Mouse (Mus musculus) embryo, embryonic 10 days (tissue): Measurements from ENCODE around the gene Rps6ka5.

Source experiments
- DNase-seq: peaks from one replicate; pipeline ENCODE4 v3.0.0-alpha.2; 2015; ENCODE audit warnings: low spot score

Rps6ka5 gene

GRCm38 (mm10) chr12:100726651-100727050 is at the start of gene Rps6ka5:
Gene Rps6ka5 (minus strand): TSS chr12:100726983.
- no peak for DNase-seq

DNA sequence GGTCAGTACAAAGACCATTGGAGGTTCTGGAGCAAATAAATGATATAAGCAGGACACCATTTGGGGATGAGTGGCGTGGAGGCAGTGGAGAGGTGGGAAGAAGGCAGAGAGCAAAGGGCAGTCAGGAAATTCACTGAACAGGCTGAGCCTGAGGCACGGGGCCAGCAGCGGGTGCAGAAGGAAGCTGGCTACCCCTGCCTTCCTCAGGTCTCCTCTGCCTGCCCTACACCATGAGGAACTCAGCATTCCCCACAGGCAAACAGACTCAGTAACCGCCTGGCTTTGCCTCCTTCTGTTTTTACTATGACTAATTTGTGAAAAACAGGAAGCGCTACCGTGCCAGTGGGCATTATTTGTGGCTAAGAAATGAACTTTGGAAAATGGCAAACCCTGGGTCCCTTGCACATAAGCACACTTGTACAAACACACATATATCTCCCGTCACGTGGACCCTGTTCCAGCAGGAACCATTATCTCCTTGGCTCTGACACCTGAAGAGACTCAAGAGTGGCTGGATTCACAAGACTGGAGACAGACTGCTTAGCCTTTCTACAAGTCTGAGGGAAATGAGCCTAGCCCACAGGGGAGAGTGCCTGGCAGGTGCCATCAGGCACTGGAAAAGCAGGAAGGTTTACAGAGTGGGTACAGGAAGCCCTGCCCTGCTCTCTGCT is 49.3 kb upstream of the Rps6ka5 start:
- no peak for DNase-seq

DNA sequence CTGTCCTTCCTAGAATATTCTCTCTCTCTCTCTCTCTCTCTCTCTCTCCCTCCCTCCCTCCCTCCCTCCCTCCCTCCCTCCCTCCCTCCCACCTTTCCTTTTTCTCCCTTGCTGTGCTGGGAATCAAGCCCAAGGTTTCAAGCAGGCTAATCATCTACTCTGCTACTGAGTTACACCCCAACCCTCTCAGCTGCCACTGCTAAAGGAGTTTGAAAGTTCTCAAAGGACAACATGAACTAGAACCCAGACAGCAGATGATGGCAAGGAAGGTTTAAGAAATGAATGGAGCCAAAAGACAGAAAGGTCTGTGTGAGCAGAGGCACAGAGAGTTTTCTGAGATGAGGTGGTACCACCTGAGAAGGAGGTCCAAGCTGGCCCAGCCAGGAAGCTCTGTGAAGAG is 48.5 kb upstream of the Rps6ka5 start:
- DNase-seq: no peak

DNA sequence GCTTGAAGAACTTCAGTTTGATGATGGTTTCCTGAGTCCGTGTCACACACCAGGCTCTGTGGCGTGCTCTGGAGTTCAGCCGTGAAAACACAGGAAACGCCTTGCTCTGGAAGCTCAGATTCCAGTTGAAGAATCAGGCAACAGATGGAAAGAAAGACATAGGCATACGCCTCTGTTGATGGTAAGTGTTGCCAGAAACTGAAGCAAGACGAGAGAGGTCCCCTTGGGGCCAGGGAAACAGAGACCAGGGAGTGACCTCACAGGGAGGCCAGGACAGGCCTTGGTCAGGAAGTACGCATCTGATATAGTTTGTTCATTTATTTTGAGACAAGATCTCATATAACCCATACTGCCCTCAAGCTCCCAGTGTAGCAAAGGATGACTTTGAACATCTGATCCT is 48.0 kb upstream of the Rps6ka5 start:
- no peak for DNase-seq

DNA sequence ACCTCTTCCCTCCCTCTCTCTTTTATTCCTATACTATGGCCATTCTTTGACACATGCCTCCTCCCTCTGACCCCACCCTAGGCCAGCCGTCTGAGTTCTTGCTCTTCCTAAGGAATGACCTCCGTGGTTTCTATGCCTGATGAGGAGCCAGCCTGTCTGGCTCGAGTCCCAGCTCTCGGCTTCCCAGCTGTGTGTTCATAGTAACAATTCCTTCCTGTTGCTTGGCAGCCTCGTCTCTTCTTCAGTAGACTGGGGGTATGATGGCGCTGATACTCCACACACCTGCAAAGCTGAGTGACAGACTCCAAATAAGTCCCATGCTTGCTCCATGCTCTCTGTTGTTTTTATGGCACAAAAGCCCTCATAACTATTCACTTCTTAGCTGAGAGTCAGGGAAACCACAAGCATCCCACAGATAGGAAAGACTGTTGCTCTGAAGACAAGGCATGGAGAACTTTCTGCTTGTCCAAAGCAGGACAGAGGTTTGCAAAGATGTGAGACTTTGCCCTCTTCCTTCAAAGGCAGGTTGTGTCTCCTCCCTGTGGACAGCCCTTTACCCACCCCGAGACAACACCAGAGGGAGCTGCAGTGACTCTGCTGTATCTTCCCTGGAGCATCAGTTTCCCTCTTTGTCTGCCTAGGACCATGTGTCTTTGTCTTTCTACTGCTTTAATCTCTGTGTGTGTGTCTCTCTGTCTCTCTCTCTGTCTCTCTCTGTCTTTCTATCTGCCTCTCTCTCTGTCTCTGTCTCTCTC is 45.6 kb upstream of the Rps6ka5 start:
- DNase-seq: no peak

DNA sequence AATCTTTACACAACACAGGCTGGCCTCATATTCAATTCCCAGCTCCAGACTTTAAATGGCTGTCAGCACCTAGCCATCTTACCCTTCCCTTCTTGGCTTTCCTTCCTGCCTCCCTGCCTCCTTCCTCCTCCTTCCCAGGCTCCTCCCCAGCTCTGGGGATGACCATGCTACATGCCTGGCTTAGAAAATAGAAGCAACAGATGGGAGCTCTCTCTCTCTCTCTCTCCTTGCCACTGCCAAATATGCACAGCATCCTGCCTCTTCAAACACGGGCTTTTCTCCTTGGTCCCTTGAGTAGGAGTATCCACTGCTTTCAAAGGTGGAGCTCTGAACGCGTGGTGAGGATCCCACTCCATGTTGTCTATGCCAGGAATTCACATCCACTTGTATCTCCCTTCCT is 44.0 kb upstream of the Rps6ka5 start:
- DNase-seq: no peak

GRCm38 (mm10) chr12:100769871-100770270 is 43.1 kb upstream of the Rps6ka5 start:
- no peak for DNase-seq

DNA sequence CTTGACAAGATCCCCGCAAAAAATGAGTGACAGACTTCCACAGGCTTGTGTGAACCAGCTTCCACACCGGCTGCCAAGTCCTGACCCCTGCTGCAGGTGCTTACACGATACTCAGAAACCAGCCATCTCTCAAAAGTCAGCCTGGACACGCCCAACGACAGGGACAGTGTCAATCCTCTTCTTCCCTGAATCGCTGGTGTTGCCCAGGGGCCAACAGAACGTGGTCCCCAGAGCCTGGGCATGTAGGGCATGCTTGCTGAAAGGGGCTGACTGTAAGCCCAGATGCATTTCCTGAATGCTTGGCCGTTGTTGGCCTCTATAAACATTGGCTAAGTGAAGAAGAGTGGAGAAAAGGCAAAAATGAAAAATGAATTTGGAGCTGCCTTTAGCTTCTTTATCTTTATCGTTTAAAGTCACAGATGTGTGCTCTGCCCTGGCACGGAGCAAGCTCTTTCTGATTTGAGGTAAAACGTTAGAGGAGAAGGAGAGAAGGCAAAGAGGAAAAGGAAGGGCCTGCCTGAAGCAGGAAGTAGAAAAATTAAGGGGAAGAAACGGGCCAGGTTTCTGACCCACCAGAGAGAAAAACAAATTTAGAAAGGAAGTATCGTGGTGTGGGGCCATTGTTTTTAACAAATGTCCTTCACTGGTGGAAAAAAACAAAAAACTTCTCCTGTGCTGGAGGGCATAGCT is 37.7 kb upstream of the Rps6ka5 start:
- DNase-seq: no peak

- no peak for DNase-seq
These were observed 36.1 kb upstream of the Rps6ka5 start for GRCm38 (mm10) chr12:100762663-100763425.

DNA sequence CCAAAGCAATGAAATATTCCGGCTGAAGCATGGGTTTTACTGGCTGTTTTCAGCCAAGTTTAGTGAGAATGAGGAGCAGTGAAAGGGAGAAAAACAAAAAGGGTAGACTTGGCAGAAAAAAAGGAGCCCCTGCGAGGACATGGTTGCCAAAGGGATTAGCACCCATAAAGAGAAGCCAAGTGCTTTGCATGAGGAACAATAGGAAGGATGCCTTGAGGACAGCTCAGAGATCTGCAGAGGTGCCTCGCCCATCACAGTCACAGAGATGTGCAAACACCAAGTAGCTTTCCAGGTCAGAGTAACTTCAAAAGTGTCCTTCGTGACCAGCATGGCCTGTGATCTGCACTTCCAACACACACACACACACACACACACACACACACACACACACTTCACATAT is 30.6 kb upstream of the Rps6ka5 start:
- no peak for DNase-seq

DNA sequence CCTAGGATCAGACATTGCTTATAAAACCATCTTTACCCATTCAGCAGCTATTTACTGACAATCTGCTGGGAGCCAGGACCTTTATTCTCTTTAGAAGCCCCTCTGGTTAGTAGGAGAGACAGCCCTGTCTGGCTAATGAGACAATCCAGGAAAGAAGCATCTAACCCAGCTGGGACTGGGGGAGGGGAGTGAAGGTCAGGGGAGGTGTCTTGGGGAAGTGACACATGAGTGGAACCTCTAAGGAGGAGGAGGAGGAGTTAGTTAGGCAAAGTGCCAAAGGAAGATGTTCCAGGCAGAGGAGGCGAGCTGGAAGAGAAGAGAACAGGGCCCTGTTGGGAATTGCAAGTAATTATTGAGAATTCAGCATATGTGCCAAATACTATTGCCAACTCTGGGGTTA is 26.9 kb upstream of the Rps6ka5 start:
- no peak for DNase-seq

GRCm38 (mm10) chr12:100752977-100753376 is 26.2 kb upstream of the Rps6ka5 start:
- DNase-seq: no peak

DNA sequence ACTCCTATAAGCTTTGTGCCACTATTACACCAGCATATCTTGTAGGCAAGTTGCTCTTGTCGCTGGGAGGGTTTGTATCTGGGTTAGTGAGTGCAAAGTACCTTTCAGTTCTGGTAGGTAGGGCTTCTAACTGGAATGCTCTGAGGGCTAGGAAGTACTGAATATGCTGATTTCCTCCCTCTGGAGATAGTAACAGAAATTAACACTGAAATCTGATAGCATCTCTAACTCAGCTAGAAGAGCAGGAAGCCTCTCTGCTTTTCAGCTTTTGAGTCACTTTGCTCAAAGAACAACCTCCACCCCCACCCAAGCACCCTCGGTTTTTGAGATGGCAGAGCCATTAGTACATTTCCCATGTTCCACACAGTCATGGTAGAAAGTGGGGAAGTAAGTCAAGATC is 15.7 kb upstream of the Rps6ka5 start:
- no peak for DNase-seq

DNA sequence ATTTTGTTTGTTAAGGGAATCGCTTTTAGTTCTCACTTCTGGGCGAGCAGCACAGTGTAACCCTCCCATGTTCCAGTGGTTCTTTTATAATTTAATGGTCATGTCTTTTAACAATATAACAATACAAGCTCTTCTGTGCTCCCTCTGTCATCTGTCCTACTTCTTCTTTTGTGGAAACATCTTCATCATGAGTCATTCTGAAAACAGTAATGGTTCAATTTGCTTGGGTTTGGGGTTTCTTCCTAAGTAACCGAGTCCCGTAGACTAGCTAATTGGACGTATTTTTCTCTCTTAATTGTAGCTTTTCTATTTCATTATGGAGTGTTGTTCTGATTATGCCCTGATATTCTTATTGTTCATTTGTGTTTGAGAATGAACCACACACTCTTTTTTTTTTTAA is 13.5 kb upstream of the Rps6ka5 start:
- DNase-seq: no peak

- no peak for DNase-seq
These were observed 12.3 kb upstream of the Rps6ka5 start for GRCm38 (mm10) chr12:100739011-100739570.

GRCm38 (mm10) chr12:100738498-100738897 is 11.7 kb upstream of the Rps6ka5 start:
- no peak for DNase-seq

- no peak for DNase-seq
These were observed 8.8 kb upstream of the Rps6ka5 start for GRCm38 (mm10) chr12:100735581-100735980.

- no peak for DNase-seq
These were observed 8.4 kb upstream of the Rps6ka5 start for GRCm38 (mm10) chr12:100735156-100735555.

- no peak for DNase-seq
These were observed 2.1 kb upstream of the Rps6ka5 start for GRCm38 (mm10) chr12:100728646-100729485.

GRCm38 (mm10) chr12:100727891-100728290 is 1.1 kb upstream of the Rps6ka5 start:
- DNase-seq: no peak

DNA sequence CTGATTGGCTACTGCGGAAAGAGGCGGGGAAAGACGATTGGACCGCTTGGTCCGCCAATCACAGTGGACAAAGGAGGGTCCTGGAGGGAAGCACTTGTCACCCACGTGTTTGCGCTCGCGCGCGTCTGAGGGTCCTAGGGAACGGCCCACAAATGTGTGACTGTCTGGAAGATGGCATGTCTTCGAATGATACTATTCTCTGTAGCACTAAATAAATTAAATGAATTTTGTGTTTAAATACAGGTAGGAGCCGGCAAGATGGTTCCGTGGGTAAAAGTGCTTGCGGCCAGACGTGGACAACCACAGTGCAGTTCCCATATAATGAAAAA is 1.4 kb downstream of the Rps6ka5 start:
- no peak for DNase-seq
